Mouse (Mus musculus): ENCODE results near the gene Fdps. TPM values are rescaled to one million over a fixed set of nuclear protein-coding genes. Genes with fewer than 3 reads are reported as not detected.

Gene Fdps
- total RNA-seq (2012; rRNA removed): 181 and 184 TPM in 2 replicates

DNA sequence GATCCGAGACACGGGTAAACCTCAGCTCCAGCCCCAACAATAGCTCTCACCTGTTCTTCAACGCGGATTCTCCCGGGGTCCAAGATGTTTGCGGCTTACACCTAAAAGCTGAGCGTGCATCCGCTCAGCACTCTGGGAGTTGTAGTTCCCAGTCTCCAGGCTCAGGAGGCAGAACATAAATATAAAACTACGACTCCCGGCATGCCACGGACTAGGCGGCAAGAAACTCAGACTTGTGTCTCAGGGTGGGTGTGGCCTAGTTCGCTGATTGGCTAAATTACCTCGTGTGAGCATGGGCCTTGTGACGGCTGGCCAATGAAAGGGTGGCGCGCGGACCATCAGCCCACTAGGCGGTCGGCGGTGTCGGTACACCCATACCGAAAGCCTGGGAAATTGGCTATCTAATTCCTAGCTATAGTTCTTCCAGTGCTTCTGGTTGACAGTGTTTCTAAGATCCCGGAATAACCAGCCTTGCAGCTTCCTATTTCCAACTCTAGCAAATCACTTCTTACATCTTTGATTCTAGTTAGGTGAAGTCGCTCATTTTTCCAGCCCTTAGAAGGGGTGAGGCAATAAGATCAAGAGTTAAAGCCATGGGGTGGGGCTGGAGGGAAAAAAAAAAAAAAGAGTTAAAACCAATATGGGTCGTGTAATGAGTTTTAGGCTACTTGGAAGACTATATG lies at the start of gene Fdps:
Gene Fdps (minus strand): TSS at position 148 of the 683 bp plus-strand sequence.
- peaks cover 0 to 5% of the 10 kb centered on the region in 2 experiments; a peak in 2 of 4 replicates for H3K4me1 ChIP-seq (ENCODE audit: control insufficient read depth in 2 of 2, insufficient read depth in 2 of 2, low read length in 2 of 2, poor library complexity in 1 of 2)
- H3K9me3 ChIP-seq (ENCODE audit: control insufficient read depth, insufficient read depth, low read depth, low read length): no peaks in the 10 kb centered on the region
- peak within 1 kb of the TSS; percentile 70 for H3K27ac ChIP-seq (ENCODE audit: insufficient read depth, low read depth, low read length, poor library complexity, severe bottlenecking)
- TF ChIP-seq MAFK (IDR thresholded peaks at IDR 0.05; ENCODE audit: insufficient read depth, low read depth, low read length) (peak; percentile 96), ZNF384 (IDR thresholded peaks at IDR 0.05; ENCODE audit: low read depth, low read length) (peak; percentile 81), ZC3H11A (IDR thresholded peaks at IDR 0.05; ENCODE audit: borderline replicate concordance, low read depth, low read length) (no peak), HCFC1 (IDR thresholded peaks at IDR 0.05; ENCODE audit: borderline replicate concordance, insufficient read depth, low read length) (peak; percentile 100), CHD2 (IDR thresholded peaks at IDR 0.05; ENCODE audit: low read depth, low read length) (no peak)
- peak within 1 kb of the TSS; percentile 83 to 97 for H3K4me3 ChIP-seq (ENCODE audit: insufficient read depth in 1 of 2, low read depth in 1 of 2, low read length in 2 of 2, poor library complexity in 1 of 2, severe bottlenecking in 1 of 2)
- in situ Hi-C loops (cut with MboI; ENCODE audit: low sequenced_read_pairs in 2 of 2, unreplicated experiment in 2 of 2): no loop called here
- H3K36me3 ChIP-seq (ENCODE audit: control insufficient read depth, insufficient read depth, low read length, poor library complexity, severe bottlenecking): peaks cover 22% of the 10 kb centered on the region
- peak; percentile 98 for DNase-seq (ENCODE audit: low read depth, low spot score)
- peak within 1 kb of the TSS; percentile 77 for H3K9ac ChIP-seq (ENCODE audit: insufficient read depth, low read depth, low read length, poor library complexity, severe bottlenecking)

DNA sequence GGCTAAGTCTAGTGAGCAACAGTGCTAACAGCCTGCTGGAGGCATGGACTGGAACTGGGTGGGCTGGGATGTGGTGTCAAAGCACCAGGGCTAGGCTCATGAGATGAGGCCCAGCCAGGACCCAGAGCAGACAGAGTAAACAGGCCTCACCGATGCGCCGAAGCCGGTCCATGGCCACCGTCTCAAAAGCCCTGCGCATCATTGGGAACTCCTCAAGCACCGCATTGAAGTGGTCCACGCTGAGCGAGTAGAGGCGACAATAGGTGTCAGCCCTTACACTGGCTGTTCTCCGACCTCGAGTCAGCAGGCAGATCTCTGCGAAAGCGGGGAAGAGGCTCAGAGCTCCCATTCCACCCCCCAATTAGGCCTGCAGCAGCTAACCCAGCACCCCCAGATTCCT lies 46.8 kb upstream of the Fdps start:
- Histone ChIP-seq H3K4me3 (ENCODE audit: insufficient read depth in 1 of 2, low read depth in 1 of 2, low read length in 2 of 2, poor library complexity in 1 of 2, severe bottlenecking in 1 of 2) (no peak overlapping the region), H3K27ac (ENCODE audit: insufficient read depth, low read depth, low read length, poor library complexity, severe bottlenecking) (no peak overlapping the region), H3K4me1 (ENCODE audit: control insufficient read depth in 2 of 2, insufficient read depth in 2 of 2, low read length in 2 of 2, poor library complexity in 1 of 2) (peaks cover 0 to 9% of the 10 kb centered on the region in 2 experiments; a peak in 1 of 4 replicates), H3K9me3 (ENCODE audit: control insufficient read depth, insufficient read depth, low read depth, low read length) (no peaks in the 10 kb centered on the region), H3K36me3 (ENCODE audit: control insufficient read depth, insufficient read depth, low read length, poor library complexity, severe bottlenecking) (no peaks in the 10 kb centered on the region), H3K9ac (ENCODE audit: insufficient read depth, low read depth, low read length, poor library complexity, severe bottlenecking) (no peak overlapping the region)
- no peak for TF ChIP-seq HCFC1 (IDR thresholded peaks at IDR 0.05; ENCODE audit: borderline replicate concordance, insufficient read depth, low read length)
- TF ChIP-seq ZNF384 (IDR thresholded peaks at IDR 0.05; ENCODE audit: low read depth, low read length): no peak
- TF ChIP-seq MAFK (IDR thresholded peaks at IDR 0.05; ENCODE audit: insufficient read depth, low read depth, low read length): no peak
- TF ChIP-seq CHD2 (IDR thresholded peaks at IDR 0.05; ENCODE audit: low read depth, low read length): no peak
- TF ChIP-seq ZC3H11A (IDR thresholded peaks at IDR 0.05; ENCODE audit: borderline replicate concordance, low read depth, low read length): no peak
- in situ Hi-C loops (cut with MboI; ENCODE audit: low sequenced_read_pairs in 2 of 2, unreplicated experiment in 2 of 2): no loop called here
- DNase-seq (ENCODE audit: low read depth, low spot score): no peak

DNA sequence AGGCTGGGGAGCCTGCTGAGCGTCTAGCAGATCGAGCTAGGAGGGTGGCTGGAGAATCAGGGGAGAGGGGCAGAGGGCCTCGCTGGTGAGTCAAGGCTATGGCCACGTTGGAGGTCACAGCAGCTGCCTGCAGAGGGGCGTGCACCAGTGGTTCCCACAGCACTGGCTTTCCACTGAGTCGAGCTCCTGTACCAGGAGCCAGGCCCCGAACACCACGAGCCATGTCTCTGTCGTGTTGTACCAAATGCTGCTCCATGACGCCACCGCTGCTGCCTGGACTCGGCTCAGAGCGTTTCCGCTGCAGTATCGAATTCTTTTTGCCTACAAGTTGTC lies 46.2 kb upstream of the Fdps start:
- Histone ChIP-seq H3K4me1 (ENCODE audit: control insufficient read depth in 2 of 2, insufficient read depth in 2 of 2, low read length in 2 of 2, poor library complexity in 1 of 2) (peaks cover 0 to 13% of the 10 kb centered on the region in 2 experiments; a peak in 1 of 4 replicates), H3K27ac (ENCODE audit: insufficient read depth, low read depth, low read length, poor library complexity, severe bottlenecking) (no peak overlapping the region), H3K9ac (ENCODE audit: insufficient read depth, low read depth, low read length, poor library complexity, severe bottlenecking) (peak overlapping the region; percentile 29; the same call in 1 of the 2 replicates), H3K36me3 (ENCODE audit: control insufficient read depth, insufficient read depth, low read length, poor library complexity, severe bottlenecking) (no peaks in the 10 kb centered on the region), H3K4me3 (ENCODE audit: insufficient read depth in 1 of 2, low read depth in 1 of 2, low read length in 2 of 2, poor library complexity in 1 of 2, severe bottlenecking in 1 of 2) (peak overlapping the region; percentile 40 to 59), H3K9me3 (ENCODE audit: control insufficient read depth, insufficient read depth, low read depth, low read length) (no peaks in the 10 kb centered on the region)
- TF ChIP-seq CHD2 (IDR thresholded peaks at IDR 0.05; ENCODE audit: low read depth, low read length) (no peak), ZNF384 (IDR thresholded peaks at IDR 0.05; ENCODE audit: low read depth, low read length) (no peak), ZC3H11A (IDR thresholded peaks at IDR 0.05; ENCODE audit: borderline replicate concordance, low read depth, low read length) (no peak), HCFC1 (IDR thresholded peaks at IDR 0.05; ENCODE audit: borderline replicate concordance, insufficient read depth, low read length) (no peak), MAFK (IDR thresholded peaks at IDR 0.05; ENCODE audit: insufficient read depth, low read depth, low read length) (no peak)
- no peak for DNase-seq (ENCODE audit: low read depth, low spot score)
- in situ Hi-C loops (cut with MboI; ENCODE audit: low sequenced_read_pairs in 2 of 2, unreplicated experiment in 2 of 2): no loop called here

DNA sequence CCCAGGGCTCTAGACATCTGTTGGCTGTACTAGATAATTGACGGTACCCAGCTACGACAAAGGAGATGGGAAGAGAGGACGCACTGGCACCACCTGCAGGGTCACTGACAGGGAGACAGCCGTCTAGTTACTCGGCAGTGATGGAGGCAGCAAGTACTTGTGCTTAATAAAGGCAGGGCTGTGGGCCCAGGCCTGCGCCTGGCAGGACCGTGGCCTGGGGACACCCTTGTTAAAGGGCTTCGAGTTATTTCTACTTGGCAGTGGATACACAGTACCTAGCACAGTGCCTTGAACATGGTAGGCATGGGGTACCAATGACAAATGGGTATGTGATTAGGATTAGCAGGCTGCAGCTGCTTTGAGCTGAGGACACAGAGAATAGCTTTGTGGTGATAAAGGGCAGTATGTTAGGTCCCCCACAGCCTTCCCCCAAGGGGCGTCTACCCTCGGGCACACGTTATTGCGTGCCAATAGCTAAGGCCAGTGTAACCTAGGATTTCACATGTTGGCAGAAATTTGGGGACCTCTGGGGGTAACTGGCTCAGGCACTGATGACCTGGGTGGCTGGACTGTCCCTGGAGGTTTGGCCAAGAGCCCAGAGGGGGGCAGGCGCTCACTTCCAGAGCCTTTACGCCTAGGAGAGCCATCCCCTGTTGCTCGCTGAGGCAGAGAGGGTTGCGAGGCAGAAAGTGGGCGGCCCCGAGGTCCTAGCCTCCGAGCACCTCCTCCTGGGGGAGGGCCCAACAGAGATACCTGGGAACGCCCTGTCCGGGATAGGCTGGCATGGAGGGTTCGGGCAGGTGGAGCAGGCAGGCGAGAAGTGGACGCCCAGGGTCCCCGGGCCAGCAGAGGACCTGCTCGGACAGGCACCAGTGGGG lies 45.6 kb upstream of the Fdps start:
- TF ChIP-seq ZC3H11A (IDR thresholded peaks at IDR 0.05; ENCODE audit: borderline replicate concordance, low read depth, low read length) (no peak), MAFK (IDR thresholded peaks at IDR 0.05; ENCODE audit: insufficient read depth, low read depth, low read length) (no peak), HCFC1 (IDR thresholded peaks at IDR 0.05; ENCODE audit: borderline replicate concordance, insufficient read depth, low read length) (no peak), CHD2 (IDR thresholded peaks at IDR 0.05; ENCODE audit: low read depth, low read length) (no peak), ZNF384 (IDR thresholded peaks at IDR 0.05; ENCODE audit: low read depth, low read length) (no peak)
- peak overlapping the region; percentile 29; the same call in 1 of the 2 replicates for H3K9ac ChIP-seq (ENCODE audit: insufficient read depth, low read depth, low read length, poor library complexity, severe bottlenecking)
- no peak overlapping the region for H3K27ac ChIP-seq (ENCODE audit: insufficient read depth, low read depth, low read length, poor library complexity, severe bottlenecking)
- H3K4me1 ChIP-seq (ENCODE audit: control insufficient read depth in 2 of 2, insufficient read depth in 2 of 2, low read length in 2 of 2, poor library complexity in 1 of 2): peaks cover 0 to 13% of the 10 kb centered on the region in 2 experiments; a peak in 1 of 4 replicates
- DNase-seq (ENCODE audit: low read depth, low spot score): no peak
- H3K9me3 ChIP-seq (ENCODE audit: control insufficient read depth, insufficient read depth, low read depth, low read length): no peaks in the 10 kb centered on the region
- no peaks in the 10 kb centered on the region for H3K36me3 ChIP-seq (ENCODE audit: control insufficient read depth, insufficient read depth, low read length, poor library complexity, severe bottlenecking)
- in situ Hi-C loops (cut with MboI; ENCODE audit: low sequenced_read_pairs in 2 of 2, unreplicated experiment in 2 of 2): no loop called here
- H3K4me3 ChIP-seq (ENCODE audit: insufficient read depth in 1 of 2, low read depth in 1 of 2, low read length in 2 of 2, poor library complexity in 1 of 2, severe bottlenecking in 1 of 2): peak overlapping the region; percentile 40 to 59

All from ES-E14 (cell line).